Mouse (Mus musculus) c-Kit-positive CD71-positive TER-119-positive erythroid progenitor cells, embryonic 14.5 days (primary cell): ENCODE measurements around the gene Prrc2a.
"Not testable (repeated sequence)": the region's sequence is repeated elsewhere in the genome, so short reads cannot be mapped to it uniquely, and the experiment has no call there.

Experiments
- DNase-seq: peaks from one replicate; pipeline ENCODE4 v3.0.0-alpha.2; 2013; ENCODE audit warnings: low spot score

The Prrc2a gene

DNA sequence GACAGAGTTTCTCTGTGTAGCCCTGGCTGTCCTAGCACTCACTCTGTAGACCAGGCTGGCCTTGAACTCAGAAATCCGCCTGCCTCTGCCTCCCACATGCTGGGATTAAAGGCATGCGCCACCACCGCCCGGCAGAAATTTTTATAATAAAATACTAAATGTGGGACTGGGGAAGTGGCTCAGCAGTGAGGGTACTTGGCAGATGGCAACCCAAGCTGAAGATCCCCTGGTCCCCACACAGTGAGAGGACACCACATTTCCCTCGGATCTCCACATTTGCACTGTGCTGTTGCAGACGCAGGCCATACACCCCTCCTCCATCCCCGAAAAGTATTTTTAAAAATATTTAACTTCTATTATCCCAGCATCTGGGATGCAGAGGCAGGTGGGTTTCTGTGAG, 31.2 kb downstream of the Prrc2a start:
- no peak for DNase-seq

DNA sequence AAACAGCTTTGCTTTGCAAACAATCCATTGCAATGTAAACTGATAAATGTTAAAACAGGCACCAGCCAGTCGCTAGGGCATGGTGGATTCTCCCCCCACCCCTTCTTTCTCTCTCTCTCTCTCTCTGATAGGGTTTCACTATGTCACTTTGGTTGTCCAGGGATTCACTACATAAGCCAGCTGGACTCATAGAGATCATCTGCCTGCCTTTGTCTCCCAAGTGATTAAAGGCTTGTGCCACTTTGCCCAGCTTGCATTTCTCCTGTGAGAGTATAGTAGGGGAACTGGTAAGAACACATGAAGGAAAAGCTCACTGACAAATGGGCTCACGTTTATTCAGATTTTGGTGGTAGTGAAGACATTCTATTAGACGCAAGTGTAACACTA, 32.5 kb downstream of the Prrc2a start:
- DNase-seq = no peak

DNA sequence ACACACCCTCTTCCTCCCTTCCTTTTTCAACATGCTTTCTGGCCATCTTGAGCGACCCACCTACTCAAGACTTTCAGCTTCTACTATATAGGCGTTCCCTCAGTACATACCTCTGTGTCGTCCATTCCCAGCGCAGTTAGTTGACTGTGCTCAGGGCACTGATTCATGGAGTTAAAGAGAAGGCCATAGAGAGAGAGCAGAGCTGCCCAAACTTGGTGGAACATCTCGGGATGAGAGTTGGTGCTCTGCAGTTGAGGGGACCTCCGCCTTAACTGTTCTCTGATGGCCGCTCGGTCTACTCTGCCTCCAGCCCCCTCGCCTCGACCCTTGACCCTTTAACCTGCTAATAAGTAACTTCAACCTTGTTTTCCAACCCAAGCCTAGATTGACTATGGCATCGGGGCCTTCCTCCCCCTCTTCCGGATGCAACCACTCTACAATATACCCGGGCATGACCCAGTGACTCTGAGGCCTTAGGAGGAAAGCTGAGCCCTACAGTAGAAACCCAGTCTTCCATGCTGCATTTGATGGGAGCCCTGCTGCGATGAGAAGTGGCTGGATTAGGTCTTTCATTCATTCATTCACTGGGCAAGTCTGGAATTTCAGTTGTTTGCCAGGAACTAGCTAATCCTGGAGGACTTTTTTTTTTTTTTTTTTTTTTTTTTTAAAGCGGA, 33.1 kb downstream of the Prrc2a start, which contains the start of gene Apom:
Gene Apom, minus strand, starts transcription at position 551 of the 674 bp plus-strand sequence.
- no peak for DNase-seq

DNA sequence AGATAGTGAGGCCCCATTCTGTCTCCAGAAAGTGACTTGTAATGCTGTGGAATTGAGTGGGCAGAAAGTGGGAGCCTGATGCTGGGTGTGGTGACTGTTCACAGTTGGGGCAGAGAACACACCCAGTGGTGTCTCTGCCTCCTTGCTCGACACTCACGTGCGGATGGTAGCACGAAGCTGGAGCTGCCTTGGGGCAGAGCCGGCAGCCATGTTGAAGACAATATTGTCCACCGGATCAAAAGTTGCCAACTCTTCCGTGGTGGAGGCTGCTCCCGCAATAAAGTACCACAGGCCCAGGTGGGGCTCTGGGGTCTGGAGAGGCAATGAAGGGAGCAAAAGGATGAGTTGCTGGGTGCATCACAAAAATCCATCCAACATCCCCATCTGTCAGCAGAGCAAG, 33.7 kb downstream of the Prrc2a start:
- DNase-seq = no peak

DNA sequence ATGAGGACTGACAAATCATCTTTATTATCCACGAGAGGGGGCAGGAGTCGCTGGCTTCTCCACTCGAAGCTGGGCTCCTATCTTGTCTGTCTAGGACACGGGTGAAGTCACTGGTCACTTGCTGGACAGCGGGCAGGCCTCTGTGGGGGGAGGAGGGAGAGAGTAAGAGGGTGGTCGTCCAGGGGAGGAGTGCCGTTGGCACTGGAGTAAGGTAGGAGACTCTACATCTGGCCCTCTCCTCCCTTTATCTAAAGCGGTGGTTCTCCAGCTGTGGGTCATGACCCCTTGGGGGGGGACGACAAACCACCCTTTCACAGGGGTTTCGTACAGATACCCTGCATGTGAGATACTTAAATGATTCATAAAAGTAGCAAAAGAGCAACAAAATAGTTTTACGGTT, 35.7 kb downstream of the Prrc2a start:
- DNase-seq = no peak

DNA sequence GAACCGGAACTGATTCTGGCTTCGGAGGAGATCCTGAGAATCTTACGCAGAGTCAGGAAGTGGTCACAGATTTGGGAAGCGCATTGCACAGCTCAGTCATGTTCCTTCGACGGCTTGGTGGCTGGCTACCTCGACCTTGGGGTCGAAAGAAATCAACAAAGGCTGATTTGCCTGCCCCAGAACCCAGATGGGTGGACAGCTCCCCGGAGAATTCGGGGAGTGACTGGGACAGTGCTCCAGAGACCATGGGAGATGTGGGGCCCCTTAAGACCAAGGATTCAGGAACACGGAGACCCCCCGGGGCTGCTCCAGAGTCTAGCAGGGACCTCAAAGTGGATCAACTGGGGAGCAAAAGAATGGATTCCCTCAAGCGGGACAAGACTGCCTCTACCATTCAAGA, 37.7 kb downstream of the Prrc2a start:
- DNase-seq = no peak

DNA sequence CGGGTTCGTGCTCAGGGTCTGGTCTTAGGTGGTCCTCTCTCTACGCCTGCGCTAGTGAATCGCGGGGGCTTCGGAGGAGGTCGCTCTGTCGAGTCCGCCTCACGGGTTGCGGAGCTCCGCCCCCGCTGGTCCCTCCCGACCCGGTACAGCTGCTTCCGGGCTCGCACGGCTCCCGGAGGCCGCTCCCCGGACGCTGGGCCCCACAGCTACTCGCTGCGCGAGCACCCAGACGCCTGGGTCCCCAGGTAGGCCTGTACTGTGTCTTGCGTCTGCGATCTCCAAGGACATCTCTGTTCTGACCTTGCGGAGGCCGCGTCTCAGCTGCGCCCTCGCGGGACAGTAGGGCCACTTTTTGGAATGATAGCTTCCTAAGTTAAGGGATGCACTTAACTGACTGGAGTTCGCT, 38.5 kb downstream of the Prrc2a start, which contains the start of gene D17H6S53E:
Gene D17H6S53E, plus strand, starts transcription at position 168 of the 406 bp plus-strand sequence.
- DNase-seq = peak; percentile 65

DNA sequence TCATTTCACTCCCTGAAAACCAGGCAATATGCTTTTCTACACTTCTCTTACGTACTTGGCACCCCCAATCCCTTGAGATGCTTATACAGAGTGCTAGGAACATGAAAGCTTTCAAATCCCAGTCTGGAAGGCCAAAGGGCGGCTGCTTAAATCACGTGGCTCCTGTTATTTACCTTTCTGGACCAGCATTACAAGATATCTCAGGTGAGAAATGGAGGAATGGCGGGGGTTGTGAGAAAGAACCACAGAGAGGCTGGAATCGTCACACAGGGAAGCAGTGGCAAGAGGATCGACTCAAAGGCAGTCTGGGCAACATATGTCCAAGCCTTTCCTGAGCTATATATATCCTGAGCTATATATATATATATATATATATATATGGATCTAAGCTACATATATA, 39.1 kb downstream of the Prrc2a start:
- DNase-seq = no peak

DNA sequence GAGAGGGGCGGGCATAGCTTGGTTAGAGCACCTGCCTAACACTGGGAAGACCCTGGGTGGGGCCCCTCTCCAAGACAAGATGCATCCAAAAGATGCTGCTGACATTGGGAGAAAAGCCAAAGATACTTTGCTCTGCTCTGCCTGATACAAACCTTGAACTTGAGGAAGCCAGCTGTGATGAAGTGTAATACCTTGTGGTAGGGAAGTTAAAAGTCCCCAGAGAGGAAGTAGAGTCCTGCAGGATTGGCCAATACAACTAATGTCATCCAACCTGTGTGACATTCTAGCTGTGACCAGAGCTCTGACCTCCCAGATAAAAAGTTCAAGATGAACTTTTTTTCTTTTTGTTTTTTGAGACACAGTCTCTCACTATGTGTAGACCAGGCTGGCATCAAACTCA, 39.6 kb downstream of the Prrc2a start:
- DNase-seq = no peak

DNA sequence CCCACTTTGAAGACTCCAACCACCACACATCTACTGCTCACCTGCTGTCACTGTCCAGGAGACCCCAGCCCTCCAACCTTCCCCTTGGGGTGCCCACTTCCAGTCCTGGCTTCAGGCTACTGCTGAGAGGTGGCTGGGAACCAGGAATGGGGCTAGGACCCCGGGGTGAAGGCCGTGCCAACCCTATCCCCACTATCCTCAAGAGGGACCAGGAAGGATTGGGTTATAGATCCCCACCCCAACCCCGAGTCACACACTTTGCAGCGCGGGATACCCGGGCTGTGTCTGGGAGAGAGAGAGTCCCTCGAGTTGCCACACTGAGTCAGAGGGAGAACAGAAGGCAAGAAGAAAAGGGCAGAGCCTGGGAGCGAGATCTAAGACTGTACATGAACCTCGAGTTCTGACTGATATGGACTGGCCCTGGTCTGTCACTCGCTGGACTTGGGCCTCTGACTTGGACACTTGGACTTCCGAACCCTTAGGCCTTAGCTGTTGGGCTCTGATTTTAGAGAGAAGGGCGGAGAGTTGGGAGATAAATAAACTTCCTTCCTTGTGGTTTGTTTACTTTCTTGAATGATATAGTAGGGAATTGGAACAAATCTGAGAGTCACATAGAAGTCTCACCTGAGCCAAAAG, 40.3 kb downstream of the Prrc2a start:
- DNase-seq = not testable (repeated sequence)

DNA sequence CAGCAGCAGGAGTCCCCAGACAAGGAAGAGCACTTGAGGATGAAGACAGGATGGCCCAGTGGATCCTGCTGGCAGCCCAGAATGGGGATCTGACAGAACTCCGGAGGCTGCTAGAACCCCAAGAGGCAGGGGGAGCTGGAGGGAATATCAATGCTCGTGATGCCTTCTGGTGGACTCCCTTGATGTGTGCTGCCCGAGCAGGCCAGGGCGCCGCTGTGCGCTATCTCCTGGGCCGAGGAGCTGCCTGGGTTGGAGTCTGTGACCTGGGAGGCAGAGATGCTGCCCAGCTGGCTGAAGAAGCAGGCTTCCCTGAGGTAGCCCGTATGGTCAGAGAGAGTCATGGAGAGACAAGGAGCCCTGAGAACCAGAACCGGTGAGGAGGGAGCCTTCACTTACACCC, 41.4 kb downstream of the Prrc2a start:
- not testable (repeated sequence) for DNase-seq

DNA sequence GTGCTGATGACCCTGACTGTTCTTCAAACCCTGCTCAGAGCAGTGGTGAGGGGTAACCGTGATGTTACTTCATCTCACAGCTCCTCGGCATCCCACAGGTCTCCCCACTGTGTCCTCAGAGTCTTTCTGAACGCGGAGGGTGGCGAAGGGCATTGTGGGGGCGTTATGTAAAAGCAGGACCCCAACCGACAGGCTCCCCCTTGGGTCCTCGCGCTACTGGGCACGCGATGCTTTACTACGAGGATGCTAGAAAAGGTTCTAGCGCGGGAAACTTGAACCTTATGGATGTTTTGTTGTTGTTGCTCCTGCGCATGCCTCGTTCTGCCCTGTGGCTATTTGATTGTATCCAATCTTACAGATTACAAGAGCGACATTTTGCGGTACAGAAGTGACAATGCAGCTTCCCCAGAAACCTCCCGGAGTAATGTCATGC, 42.8 kb downstream of the Prrc2a start, which contains the start of gene Csnk2b:
Gene Csnk2b, minus strand, starts transcription at position 183 of the 433 bp plus-strand sequence.
- peak; percentile 59 for DNase-seq

DNA sequence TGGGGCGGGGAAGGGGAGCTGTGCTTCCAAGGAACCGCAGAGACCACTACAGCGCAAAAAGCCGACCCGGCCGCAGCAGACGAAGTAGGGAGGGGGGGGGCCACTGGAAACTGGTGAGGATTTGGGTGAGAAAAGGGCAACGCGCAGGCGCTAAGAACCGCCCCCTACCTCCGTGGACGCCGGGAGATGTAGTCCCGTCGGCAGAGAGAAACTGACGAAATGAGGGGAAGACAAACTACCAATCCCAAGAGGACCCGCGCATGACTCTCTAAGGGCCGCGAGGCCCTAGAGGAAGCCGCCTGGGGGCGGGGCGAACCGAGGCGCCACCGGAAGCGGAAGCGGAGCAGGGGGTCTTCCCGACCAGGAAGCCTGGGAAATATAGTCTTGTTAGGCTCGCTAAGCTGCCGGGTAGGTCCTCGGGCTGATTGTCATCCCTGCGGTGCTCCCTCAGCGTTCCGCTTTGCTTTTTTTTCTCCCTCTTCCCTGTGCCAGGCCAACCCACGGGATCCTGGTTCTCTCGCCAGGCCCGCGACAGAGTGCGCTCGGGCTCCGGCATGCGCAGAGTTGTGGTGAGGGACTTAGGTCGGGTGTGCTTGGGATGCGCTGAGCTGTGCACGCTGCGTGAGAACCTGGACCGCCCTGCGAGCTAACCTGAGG, 43.4 kb downstream of the Prrc2a start, which contains the start of gene Gpank1:
Gene Gpank1, plus strand, starts transcription at position 313 of the 657 bp plus-strand sequence.
- peak; percentile 95 for DNase-seq

DNA sequence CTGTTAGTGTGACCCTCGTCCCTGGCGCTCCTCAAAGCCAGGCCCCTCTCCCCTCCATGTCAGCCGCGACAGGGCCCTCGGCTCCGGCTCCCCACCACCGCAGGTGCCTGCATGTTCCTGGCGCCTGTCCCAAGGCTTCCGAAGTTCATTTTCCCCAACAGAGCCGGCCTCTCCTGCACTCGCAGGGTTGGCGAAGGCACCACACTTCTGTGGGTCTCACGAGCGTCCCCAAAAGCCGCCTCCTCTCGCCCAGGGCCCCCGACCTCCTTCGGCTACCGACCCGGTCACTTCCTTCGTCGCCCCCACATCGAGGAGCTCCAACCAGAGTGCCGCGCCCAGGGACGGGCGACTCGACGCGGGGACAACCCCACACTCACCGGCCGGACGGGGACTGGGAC, 44.0 kb downstream of the Prrc2a start:
- DNase-seq = peak; percentile 20

DNA sequence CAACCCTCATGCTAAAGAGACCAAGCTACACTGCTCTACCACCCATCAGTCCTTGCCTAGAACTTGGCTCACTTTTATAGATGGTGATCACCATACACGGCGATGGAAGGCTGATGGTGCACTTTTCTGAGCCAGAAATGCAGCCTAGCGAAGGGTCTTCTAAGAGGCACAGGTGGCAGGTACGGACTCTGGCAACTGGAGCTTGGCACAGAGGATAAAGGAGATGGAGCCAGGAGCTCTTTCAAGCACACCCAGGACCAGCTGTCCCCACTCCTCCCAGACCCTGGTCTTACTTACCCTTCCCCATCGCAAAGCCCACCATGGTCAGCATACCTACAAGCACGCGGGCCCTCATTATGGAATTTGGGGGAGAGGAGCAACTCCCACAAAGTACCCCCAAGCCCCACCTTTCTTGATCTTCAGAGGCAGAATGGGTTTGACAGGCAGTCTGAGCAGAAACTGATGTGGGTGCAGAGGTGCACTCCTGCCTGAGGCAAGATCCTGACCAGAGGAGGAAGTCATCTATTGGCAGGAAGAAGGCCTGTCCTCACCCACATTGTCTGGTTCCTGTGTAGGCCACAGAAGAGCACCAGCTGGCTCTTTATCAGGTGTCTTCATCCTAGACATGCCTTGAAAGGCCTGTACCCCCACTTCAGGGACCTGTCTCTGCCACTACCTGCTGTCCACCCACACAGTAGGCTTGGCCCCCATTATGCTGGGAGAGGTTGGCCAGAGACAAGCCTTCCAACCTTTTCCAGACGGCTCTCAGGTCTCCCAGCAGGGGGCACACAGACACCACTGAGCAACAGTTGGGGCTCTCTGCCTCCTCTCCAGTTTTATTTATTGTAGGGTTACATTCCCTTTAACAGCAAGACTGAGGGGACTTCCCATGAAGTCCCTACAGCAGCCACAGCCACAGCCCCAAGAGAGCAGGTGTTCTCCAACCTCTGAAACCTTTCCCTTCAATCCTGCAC, 49.4 kb downstream of the Prrc2a start, which contains the start of gene Ly6g5b:
Gene Ly6g5b, minus strand, starts transcription at position 383 of the 974 bp plus-strand sequence.
- DNase-seq = peak; percentile 37

DNA sequence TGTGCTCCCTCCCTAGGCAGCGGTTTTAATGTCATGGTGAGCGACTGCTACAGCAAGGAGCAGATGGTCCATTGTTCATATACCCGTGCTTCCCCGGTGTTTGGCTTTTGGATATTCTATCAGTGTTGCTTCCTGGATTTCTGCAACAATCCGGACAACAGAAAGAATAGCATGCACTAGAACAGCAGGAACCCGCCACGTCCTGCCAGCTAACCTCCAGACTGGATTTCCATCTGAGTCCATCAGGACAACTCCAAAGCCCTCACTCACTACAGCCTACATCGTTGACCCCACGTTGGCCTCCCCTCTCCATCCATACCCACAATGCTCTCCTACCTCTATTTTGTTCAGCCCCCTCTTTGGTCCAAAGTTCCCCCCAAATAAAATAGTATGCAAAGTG, 52.9 kb downstream of the Prrc2a start:
- DNase-seq = no peak

DNA sequence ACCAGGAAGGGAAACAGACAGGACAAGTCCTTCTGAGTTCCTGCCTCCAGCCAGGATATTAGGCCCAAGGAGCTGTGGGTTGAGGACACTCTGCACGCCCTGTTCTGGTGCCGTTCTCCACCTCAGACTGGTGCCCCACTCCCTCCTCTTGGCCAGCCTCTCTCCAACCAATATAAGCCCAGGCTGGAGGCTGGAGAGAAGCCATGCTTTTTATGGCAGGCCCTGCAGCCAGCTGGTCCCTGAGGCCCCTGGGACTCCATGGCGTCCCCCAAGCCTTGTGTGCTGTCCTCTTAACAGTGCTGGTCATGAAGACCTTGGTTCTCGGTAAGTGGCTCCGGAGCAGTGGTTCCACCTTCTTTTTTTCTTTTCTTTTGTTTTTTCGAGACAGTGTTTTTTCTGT, 56.6 kb downstream of the Prrc2a start, which contains the start of gene Ly6g5c:
Gene Ly6g5c, plus strand, starts transcription at position 183 of the 400 bp plus-strand sequence.
- no peak for DNase-seq

DNA sequence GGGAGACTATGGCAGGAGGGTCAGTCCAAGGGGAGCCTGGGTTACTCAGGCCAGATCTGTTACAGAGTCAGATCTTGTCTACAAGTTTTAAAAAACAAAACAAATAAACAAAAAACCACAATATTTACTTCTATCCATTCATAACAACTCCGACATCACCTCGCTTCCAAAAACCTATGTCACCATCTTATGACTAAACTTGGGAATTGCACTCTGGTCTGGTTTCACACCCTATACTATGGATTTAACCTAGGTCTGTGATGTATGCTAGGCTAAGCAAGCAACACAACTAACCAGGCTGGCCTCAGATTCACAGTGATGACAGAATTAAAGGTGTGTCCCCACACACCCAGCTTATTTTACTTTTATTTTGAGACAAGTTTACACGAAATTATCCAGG, 58.2 kb downstream of the Prrc2a start:
- no peak for DNase-seq

DNA sequence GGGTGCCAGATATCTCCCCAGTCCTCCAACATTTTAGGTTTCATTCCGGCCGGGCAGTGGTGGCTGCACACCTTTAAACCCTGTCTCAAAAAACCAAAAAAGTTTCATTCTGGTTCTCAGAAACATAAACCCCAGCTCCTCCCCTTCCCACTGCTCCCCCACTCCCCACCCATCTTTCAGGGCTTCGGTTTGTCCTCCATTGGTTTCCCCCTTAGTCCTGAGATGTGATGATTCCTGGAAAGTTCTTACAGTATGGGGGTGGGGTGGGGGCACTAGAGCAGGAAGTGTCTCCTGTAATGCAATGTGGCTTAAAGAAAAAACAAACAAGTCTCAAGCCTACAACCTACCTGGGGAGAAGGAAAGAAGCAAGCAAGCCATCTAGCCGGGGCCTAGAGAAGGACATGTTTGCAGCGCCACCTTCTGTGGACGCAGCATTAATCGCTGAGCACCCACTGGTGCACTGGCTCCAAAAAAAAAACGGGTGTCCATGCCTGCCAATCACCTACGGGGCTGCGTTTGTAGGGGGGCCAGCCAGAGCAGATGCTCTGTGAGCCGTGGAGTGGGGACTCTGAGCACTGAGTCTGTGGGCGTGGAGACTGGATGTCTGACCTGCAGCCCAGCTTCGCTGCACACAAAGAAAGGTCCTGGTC, 58.8 kb downstream of the Prrc2a start:
- peak; percentile 53 for DNase-seq

DNA sequence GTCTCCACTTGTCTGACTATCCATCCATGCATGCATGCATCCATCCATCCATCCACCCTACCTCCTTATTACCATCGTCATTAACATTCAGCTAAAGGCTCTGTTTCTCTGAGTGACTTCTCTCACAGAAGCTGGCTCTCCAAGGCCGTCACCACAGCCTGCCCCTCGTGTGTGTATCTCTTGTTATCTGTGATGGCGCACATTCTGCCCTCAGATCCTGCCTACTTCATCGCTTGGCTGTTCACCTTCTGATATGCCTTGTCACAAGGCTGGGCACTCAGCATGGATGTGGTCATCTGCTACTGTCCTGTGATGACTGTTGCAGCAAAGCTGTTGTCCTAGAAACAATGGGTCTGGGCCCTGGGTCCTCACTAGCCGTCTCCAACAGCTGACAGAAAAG, 59.9 kb downstream of the Prrc2a start:
- DNase-seq = peak; percentile 71

DNA sequence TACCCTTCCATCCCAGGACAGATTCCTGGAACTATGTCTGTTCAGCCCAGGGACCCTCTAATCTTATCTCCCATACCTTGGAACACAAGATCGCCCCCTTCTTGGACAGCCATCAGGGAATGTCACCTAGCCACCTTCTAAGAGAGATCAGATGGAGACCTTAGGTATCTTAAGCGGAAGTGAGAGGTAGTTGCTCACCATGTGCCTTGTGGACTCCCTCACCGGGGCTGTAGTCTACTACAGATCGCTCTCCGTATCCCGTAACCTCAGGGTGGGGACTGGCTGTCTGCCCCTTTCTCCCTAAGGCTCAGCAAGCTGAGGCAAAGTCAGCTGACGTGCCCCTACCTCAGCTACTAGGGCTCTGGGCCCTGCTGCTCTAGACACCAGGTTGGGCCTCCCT, 60.6 kb downstream of the Prrc2a start:
- peak; percentile 23 for DNase-seq
